Comparison of ENCODE assay signal across 18 mouse cellular contexts in the genomic region with DNA sequence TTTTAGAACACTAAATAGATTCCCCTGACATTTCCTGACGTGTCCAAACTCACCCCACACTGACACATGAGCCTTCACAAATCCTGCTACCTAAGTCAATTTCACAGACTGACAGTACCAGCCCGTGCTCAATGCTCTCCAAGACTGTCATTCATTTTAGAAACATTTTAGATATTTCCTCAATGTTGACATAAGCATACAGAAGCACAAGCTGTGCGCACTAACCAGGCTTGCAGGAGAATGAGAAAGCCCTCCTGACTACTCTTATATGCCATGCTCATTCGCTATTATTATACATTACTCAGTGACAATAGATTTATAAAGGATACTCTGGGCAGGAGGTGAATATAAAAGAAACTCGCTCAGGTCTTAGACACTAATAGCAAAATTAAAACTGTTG.
"Had no signal": no experiment of that assay in that cellular context is flagged by ENCODE, and none has a peak within 500 bp of the region (broad histone marks: within the 10 kb centered on the region; RNA-seq: fewer than 3 reads in every experiment).

No protein-coding gene starts in this region.

- H3K9me3 ChIP-seq: midbrain, embryonic 10.5 days; midbrain, embryonic 13.5 days; neural tube, embryonic 13.5 days; neural tube, embryonic 15.5 days had no signal

- H3K27me3 ChIP-seq: midbrain, embryonic 13.5 days; neural tube, embryonic 13.5 days; neural tube, embryonic 15.5 days had no signal

- H3K4me2 ChIP-seq: lung, embryonic 14.5 days; midbrain, embryonic 13.5 days; neural tube, embryonic 13.5 days; neural tube, embryonic 15.5 days had no signal

- DNase-seq: lung, adult 18-20 months; lung, embryonic 14.5 days; lung, postnatal 10 days; lung, postnatal 4 days; retina, postnatal 1 day; right cerebral cortex, adult 18-20 months; right cerebral cortex, postnatal 25 days; right cerebral cortex, postnatal 4 days; spleen, adult 18-20 months; thymus, adult 18-20 months; thymus, postnatal 14 days; thymus, postnatal 36 days had no signal

- H3K27ac ChIP-seq: liver, embryonic 14.5 days; midbrain, embryonic 10.5 days; midbrain, embryonic 13.5 days; neural tube, embryonic 13.5 days; neural tube, embryonic 15.5 days had no signal

- H3K9ac ChIP-seq: liver, embryonic 14.5 days; lung, embryonic 14.5 days; midbrain, embryonic 13.5 days; neural tube, embryonic 13.5 days; neural tube, embryonic 15.5 days had no signal

- H3K4me1 ChIP-seq: midbrain, embryonic 10.5 days; midbrain, embryonic 13.5 days; neural tube, embryonic 13.5 days; neural tube, embryonic 15.5 days had no signal

- H3K4me3 ChIP-seq: midbrain, embryonic 10.5 days; midbrain, embryonic 13.5 days; myocyte; neural tube, embryonic 13.5 days; neural tube, embryonic 15.5 days had no signal

- H3K36me3 ChIP-seq: midbrain, embryonic 10.5 days; midbrain, embryonic 13.5 days; neural tube, embryonic 13.5 days; neural tube, embryonic 15.5 days had no signal

- ATAC-seq: midbrain, embryonic 13.5 days had no signal
